Mouse (Mus musculus) frontal cortex, adult (tissue): Measurements from ENCODE around the gene Acvr2b.

ENCODE experiments used
- ATAC-seq: cut with Nextera tagmentation; 2 replicates; pipeline ENCODE4 v1.9.2; 2017; ENCODE audit warnings: mild to moderate bottlenecking, moderate library complexity, mixed read lengths; ENCODE audit not compliant: low TSS enrichment

The Acvr2b gene

DNA sequence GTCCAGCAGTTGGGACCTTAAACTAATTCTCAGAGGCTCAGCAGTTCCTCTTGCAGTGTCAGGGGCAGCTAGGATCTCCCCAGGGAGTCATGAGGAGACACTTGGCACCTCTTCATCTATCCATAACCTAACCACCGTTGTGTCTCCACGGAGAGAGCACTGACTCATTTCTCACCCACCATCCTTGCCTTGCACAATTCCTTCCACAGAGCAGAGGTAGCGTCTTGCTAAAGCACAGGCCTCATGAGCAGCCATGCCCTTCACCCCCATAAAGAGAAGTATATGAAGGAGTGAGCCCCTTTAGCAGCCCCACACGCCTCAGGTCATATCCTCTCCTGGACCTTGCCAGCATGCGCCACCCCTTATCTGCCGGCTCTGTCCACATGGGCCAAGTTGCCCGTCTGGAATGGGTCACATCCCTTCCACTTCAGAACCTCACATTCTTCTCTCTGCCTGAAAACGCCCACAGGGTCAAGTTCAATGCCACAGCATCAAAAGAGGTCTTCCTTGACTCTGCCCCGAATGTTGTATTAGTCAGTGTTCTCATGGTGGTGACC, 71.8 kb downstream of the Acvr2b start:
- ATAC-seq = peak; percentile 72; the same call in 1 of the 2 replicates

DNA sequence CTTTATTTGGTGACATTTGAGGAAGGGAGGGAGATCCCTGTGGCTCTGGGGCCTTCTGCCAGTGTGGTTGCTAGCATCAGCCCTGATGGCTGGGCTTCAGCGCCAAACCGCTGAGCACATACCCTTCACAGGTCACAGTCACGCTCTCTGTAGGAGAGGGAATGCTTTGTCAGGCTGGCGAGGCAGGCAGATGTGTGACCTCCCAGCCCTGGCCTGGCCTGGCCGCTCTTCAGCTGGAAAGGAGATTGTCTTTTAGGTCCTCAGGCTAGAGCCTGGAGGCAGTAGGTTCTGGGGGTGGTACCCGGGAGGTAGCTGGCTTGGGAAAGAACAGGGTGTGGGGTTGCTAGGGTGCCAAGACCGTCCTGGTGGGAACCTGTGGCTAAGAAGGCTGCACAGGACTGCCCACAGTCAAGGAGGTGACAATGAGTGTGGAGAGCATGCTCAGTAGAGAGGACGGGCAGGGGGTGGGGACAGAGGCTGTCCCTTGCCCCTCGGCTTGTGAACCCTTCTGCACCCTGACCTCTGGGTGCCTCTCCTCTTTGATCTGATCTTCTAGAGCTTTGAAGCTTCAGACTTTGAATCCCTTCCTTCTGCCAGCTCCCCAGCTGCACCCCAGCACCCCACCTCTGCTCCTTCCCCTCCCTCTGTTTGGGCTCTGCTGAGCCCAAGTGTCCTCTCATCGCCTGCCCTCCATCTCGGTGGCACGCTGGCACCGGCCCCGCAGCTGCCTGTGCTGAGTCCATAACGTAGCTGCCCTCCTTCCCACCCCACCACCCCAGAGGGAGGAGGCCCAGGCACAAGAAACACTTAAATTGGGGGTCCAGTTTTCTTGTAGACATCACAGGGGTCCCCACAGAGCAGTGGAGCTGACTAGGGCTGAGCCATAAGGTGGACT, 73.0 kb downstream of the Acvr2b start:
- no peak for ATAC-seq

DNA sequence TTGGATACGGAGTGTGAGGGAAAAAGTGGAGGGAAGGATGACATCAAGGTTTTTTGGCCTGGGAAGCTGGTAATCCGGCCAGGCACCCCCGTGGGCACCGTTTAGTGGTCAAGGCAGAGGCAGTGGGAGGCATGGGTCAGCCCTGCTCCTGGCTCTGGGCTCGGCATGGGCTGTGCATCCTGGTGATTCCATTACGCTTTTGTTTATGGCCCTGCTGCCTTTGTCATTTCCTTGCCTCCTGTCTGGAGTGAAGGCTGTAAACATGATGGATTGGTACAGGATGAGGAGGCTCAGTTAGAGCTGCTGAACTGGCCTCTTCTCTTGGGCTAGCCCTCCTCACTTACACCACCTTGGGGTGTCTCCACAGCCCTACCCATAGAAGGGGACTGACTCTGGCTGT, 75.8 kb downstream of the Acvr2b start:
- no peak for ATAC-seq

DNA sequence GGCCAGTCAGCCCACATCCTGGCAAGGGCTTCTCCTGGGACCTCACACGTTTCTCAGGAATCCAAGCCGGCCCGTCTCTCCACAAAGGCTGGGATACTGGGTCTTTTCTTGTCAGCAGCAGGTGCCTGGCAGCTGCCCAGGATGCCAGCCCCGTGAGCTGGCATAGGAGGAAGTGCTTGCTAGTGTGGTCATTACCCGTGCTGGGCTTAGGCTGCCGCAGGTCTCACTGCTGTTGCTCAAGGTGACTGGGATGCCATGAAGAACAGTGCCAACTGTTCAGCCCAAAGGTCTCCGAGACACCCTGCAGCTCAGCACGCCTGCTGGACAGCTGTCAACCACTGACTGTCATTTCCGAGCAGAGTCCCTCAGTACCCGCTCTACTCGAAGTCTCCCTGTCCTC, 76.4 kb downstream of the Acvr2b start:
- ATAC-seq = no peak

DNA sequence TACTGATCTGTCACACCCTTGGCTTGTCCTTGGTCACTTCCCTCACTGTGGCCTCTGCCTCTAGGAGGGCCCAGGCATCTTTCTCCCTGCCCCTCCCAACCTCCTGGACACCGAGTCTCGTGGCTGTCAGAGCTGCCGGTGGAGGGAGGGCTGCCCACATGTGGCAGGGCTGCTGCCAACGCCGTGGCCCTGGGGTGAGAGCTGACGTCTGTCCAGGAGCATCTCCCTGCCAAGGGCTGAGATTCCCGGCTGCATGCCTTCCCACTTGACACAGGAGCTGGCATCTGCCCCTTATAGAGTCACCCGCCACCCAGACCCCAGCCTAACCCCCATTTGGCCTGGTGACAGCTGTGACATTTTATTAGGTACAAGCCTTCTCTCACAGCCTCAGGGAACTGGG, 77.4 kb downstream of the Acvr2b start:
- no peak for ATAC-seq

DNA sequence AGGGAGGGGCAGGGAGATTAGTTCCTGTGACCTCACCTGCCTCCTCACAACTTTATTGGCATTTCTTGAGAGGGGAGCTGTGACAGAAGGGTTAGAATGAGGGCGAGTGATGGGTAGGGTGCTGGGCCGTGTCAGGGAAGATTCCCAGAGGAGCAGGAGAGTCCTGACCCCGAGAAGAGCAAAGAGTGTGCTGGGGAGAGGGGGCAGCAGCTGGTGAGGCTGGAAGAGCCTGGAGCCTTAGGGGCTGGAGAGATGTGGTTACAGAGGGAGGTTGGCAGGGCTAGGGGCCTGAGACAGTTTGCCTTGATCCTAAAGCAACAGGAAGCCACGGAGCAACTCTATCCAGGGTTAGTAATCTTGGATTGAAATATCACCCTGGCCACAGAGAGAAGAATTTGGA, 79.7 kb downstream of the Acvr2b start:
- ATAC-seq = no peak

DNA sequence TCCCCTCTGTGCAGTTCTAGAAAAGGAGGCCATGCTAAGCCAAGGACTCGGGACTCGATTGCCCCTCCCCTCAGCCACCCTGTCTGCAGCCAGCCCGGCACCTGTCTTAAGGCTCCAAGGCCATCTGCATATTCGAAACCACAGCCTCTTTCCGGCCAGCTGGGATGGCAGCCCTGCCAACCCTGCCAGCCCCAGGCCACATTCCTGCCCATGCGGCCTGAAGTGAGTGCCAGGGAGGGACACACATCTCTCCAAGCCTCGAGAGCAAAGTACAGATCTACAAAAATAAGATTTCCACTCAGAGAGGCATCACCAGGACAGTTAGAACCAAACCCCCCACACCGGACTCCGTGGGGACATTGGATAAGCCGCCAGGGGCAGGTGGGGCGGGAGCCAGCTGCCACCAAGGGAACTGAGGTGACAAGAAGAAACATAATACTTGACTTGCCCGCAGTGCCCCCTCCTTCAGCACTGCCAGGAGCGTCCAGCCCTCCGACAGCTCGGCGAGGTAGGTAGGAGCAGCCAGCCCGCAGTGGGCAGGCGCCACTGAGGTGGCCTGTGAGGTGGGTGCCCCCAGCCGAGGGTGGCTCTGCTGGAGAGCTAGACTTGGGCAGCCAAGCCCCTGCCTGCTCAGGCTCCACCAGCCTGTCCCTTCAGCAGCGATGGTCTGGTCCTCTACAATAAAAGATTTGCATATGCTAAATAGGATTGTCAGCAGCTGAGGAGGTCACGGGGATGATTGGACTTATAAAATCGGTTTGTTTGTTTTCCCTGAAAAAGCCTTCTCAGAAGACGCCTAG, 81.8 kb downstream of the Acvr2b start:
- no peak for ATAC-seq

DNA sequence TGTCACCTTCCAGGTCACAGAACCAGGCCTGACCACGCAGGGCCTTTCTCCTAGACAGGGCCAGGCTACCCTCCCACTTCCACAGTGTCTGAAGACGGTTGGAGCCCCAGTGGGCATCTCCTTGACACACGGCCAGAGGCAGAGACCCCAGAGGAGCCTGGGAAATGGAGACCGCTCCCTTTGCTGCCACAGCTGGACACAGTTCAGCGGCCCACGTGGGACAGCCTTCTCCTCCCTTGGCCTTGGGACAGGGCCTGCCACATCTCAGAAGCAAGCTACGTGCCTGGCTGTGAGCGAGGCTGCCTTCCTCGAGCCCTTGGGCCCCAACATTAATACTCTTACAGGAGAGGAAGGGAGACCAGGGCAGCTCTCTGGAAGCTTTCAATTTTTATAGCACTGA, 82.5 kb downstream of the Acvr2b start:
- ATAC-seq = no peak
